Mouse (Mus musculus) lung, adult 2 months (tissue): Measurements from ENCODE around the gene Olfr325.

Experiments
- CTCF ChIP-seq: fragments of 200-500 bp; IDR thresholded peaks from 2 replicates; pipeline ENCODE4 v1.5.1; 2011; ENCODE audit warnings: mild to moderate bottlenecking, low read length, control low read depth; ENCODE audit not compliant: insufficient read depth
- POLR2A ChIP-seq: fragments of 200-500 bp; IDR thresholded peaks from 2 replicates; pipeline ENCODE4 v1.6.1; 2011; ENCODE audit warnings: low read depth, mild to moderate bottlenecking, control low read depth, low read length, borderline replicate concordance; ENCODE audit errors: extremely low read depth

DNA sequence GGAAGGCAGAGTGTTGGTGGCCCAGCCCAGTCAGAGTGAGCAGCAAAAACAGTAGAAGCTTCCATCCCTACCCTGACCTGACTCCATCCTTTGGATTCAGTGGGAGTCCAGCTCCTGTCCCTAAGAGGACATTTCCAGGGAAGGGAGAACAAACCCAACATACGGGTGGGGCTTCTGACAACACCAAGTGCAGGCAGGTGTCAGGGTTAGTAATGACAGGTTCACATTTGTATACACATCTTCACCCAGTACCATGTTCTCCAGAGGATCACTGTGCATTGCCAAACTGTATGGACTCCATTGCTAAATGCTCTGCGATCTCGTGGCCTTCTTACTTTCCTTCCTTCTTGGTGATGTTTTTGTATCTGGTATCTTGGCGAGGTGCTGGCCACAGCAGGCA lies 38.4 kb downstream of the Olfr325 start, which contains the start of gene 2210407C18Rik:
- TF ChIP-seq CTCF, result no peak
- TF ChIP-seq POLR2A, result no peak
